ENCODE assay signal across 14 mouse cellular contexts in genomic region chr15:52464226-52465138, GRCm38 (mm10).
DNase-seq lines count a peak whose midpoint lies in the region; ATAC-seq and TF ChIP-seq lines count a peak whose summit lies in the region.
"Had no signal": no experiment of that assay in that cellular context is flagged by ENCODE, and none has a peak within 500 bp of the region (broad histone marks: within the 10 kb centered on the region; RNA-seq: fewer than 3 reads in every experiment).

No protein-coding gene starts in this region.

- no peak overlapping the region for H3K4me3 ChIP-seq in kidney, postnatal 0 days (replicated peaks; ENCODE audit: low read depth, low read length)
- H3K4me3 ChIP-seq in kidney, embryonic 15.5 days (replicated peaks), result no peak overlapping the region
- no peak overlapping the region for H3K4me3 ChIP-seq in forebrain, embryonic 12.5 days (replicated peaks)
- no peak overlapping the region for H3K4me3 ChIP-seq in neural tube, embryonic 15.5 days (replicated peaks)
- H3K4me3 ChIP-seq: heart, adult 2 months; limb, embryonic 15.5 days had no signal

- no peaks in the 10 kb centered on the region for H3K9me3 ChIP-seq in kidney, postnatal 0 days (replicated peaks; ENCODE audit: low read length)
- no peaks in the 10 kb centered on the region for H3K9me3 ChIP-seq in kidney, embryonic 15.5 days (replicated peaks)
- H3K9me3 ChIP-seq in forebrain, embryonic 12.5 days, result no peaks in the 10 kb centered on the region
- H3K9me3 ChIP-seq in neural tube, embryonic 15.5 days (replicated peaks), result no peaks in the 10 kb centered on the region
- H3K9me3 ChIP-seq: limb, embryonic 15.5 days had no signal

- 16% methylated on average over 8 of the region's 8 CpGs for WGBS in kidney, postnatal 0 days
- WGBS in kidney, embryonic 15.5 days, result 18% methylated on average over 8 of the region's 8 CpGs
- 15% methylated on average over 8 of the region's 8 CpGs for WGBS in forebrain, embryonic 12.5 days
- 16% methylated on average over 8 of the region's 8 CpGs for WGBS in neural tube, embryonic 15.5 days

- no peak for ATAC-seq in kidney, postnatal 0 days (replicated peaks; ENCODE audit: low FRiP score, low read depth)
- no peak for ATAC-seq in kidney, embryonic 15.5 days (replicated peaks; ENCODE audit: low FRiP score)
- peak; percentile 78; the same call in 1 of the 2 replicates for ATAC-seq in forebrain, embryonic 12.5 days (ENCODE audit: low FRiP score)
- ATAC-seq in neural tube, embryonic 15.5 days (ENCODE audit: low FRiP score), result peak; percentile 47; the same call in 1 of the 2 replicates

- DNase-seq in kidney, postnatal 0 days (ENCODE audit: low spot score), result peak; percentile 17
- peak; percentile 36 for DNase-seq in mesoderm, embryonic 11.5 days (ENCODE audit: low read depth, low spot score)
- DNase-seq in layer of hippocampus, postnatal 10 days (ENCODE audit: low spot score in 2 of 2), result no peak
- no peak for DNase-seq in gastrocnemius, postnatal 14 days
- DNase-seq in right cerebral cortex, adult 2 months (ENCODE audit: low spot score in 2 of 2), result no peak
- DNase-seq: adrenal gland, adult 2 months; cerebellum, adult 9-10 months; heart, adult 2 months; kidney, adult 11 months; lung, embryonic 14.5 days had no signal

- no peaks in the 10 kb centered on the region for H3K27me3 ChIP-seq in kidney, postnatal 0 days (ENCODE audit: insufficient read depth, low read length)
- no peaks in the 10 kb centered on the region for H3K27me3 ChIP-seq in kidney, embryonic 15.5 days
- H3K27me3 ChIP-seq in forebrain, embryonic 12.5 days, result no peaks in the 10 kb centered on the region
- no peaks in the 10 kb centered on the region for H3K27me3 ChIP-seq in neural tube, embryonic 15.5 days (replicated peaks)
- H3K27me3 ChIP-seq: limb, embryonic 15.5 days had no signal

- intact Hi-C loops in gastrocnemius, postnatal 14 days (cut with DNase I; ENCODE audit: low total_unique reads), result no loop called here

- no peaks in the 10 kb centered on the region for H3K36me3 ChIP-seq in kidney, postnatal 0 days (ENCODE audit: insufficient read depth, low read length)
- H3K36me3 ChIP-seq in kidney, embryonic 15.5 days, result no peaks in the 10 kb centered on the region
- H3K36me3 ChIP-seq in forebrain, embryonic 12.5 days (replicated peaks), result no peaks in the 10 kb centered on the region
- H3K36me3 ChIP-seq in neural tube, embryonic 15.5 days, result no peaks in the 10 kb centered on the region
- H3K36me3 ChIP-seq: limb, embryonic 15.5 days had no signal

- no peak overlapping the region for H3K4me2 ChIP-seq in kidney, postnatal 0 days (ENCODE audit: low read length)
- H3K4me2 ChIP-seq in kidney, embryonic 15.5 days, result no peak overlapping the region
- H3K4me2 ChIP-seq in forebrain, embryonic 12.5 days, result peak overlapping the region; percentile 27
- peak overlapping the region; percentile 15; the same call in 1 of the 2 replicates for H3K4me2 ChIP-seq in neural tube, embryonic 15.5 days
- H3K4me2 ChIP-seq: limb, embryonic 15.5 days; lung, embryonic 14.5 days had no signal

- no peak for TF ChIP-seq CTCF in kidney, postnatal 0 days (IDR thresholded peaks at IDR 0.05; ENCODE audit: low read depth)

- no peaks in the 10 kb centered on the region for H3K4me1 ChIP-seq in kidney, postnatal 0 days (replicated peaks; ENCODE audit: insufficient read depth, low read length)
- peaks cover 6% of the 10 kb centered on the region; the same call in 1 of the 2 replicates for H3K4me1 ChIP-seq in kidney, embryonic 15.5 days
- peaks cover 9% of the 10 kb centered on the region for H3K4me1 ChIP-seq in forebrain, embryonic 12.5 days
- H3K4me1 ChIP-seq in neural tube, embryonic 15.5 days, result peaks cover 9% of the 10 kb centered on the region
- H3K4me1 ChIP-seq: limb, embryonic 15.5 days had no signal

- no peak overlapping the region for H3K27ac ChIP-seq in kidney, postnatal 0 days
- H3K27ac ChIP-seq in kidney, embryonic 15.5 days, result no peak overlapping the region
- peak overlapping the region; percentile 47 for H3K27ac ChIP-seq in forebrain, embryonic 12.5 days
- no peak overlapping the region; the same call in 1 of the 2 replicates for H3K27ac ChIP-seq in neural tube, embryonic 15.5 days (replicated peaks)
- H3K27ac ChIP-seq: heart, adult 2 months; limb, embryonic 15.5 days had no signal

- H3K9ac ChIP-seq in kidney, postnatal 0 days (ENCODE audit: low read depth, low read length), result no peak overlapping the region
- no peak overlapping the region for H3K9ac ChIP-seq in kidney, embryonic 15.5 days
- H3K9ac ChIP-seq in forebrain, embryonic 12.5 days, result no peak overlapping the region
- H3K9ac ChIP-seq in neural tube, embryonic 15.5 days (replicated peaks), result no peak overlapping the region
- H3K9ac ChIP-seq: limb, embryonic 15.5 days; lung, embryonic 14.5 days had no signal

Comparison
In these comparisons a context has a peak if more than half of its experiments do, and no peak if none do; other contexts are left out.
1. ATAC-seq: peak in forebrain, embryonic 12.5 days (single experiment) and neural tube, embryonic 15.5 days (single experiment); none in kidney, postnatal 0 days (single experiment) and kidney, embryonic 15.5 days (single experiment).
2. DNase-seq: peak in kidney, postnatal 0 days (single experiment) and mesoderm, embryonic 11.5 days (single experiment); none in layer of hippocampus, postnatal 10 days (0 of 2), gastrocnemius, postnatal 14 days (single experiment) and right cerebral cortex, adult 2 months (0 of 2).
3. H3K4me2 ChIP-seq: peak in forebrain, embryonic 12.5 days (single experiment) and neural tube, embryonic 15.5 days (single experiment); none in kidney, postnatal 0 days (single experiment) and kidney, embryonic 15.5 days (single experiment).